In the genomic region with DNA sequence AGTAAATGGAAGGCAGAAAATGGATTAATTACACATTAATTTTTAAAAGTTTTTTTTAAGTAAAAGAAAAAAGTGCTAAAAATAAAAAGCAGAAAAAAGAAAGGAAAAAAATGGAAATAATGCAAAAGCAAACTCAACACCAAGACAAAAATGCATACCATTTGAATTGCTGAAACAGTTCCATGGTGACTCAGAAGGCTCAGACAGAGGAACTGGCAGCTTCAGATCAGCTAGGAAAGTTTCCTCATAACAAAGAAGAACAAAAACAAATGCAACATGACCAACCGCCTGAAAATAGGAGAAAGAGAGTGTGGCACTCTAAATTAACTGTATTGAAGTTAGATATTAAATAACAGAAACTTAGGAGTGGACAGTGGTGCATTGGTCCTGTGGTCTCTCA, we compare ENCODE assay signal across 18 mouse cellular contexts.
"Had no signal": no experiment of that assay in that cellular context is flagged by ENCODE, and none has a peak within 500 bp of the region (broad histone marks: within the 10 kb centered on the region; RNA-seq: fewer than 3 reads in every experiment).

No protein-coding gene starts in this region.

- H3K9me3 ChIP-seq: midbrain, embryonic 10.5 days; midbrain, embryonic 12.5 days; neural tube, embryonic 13.5 days; neural tube, embryonic 15.5 days had no signal

- H3K4me1 ChIP-seq: midbrain, embryonic 12.5 days; neural tube, embryonic 13.5 days; neural tube, embryonic 15.5 days had no signal

- H3K4me2 ChIP-seq: lung, embryonic 14.5 days; midbrain, embryonic 12.5 days; neural tube, embryonic 13.5 days; neural tube, embryonic 15.5 days had no signal

- H3K27ac ChIP-seq: midbrain, embryonic 10.5 days; midbrain, embryonic 12.5 days; neural tube, embryonic 13.5 days; neural tube, embryonic 15.5 days had no signal

- H3K36me3 ChIP-seq: midbrain, embryonic 10.5 days; midbrain, embryonic 12.5 days; neural tube, embryonic 13.5 days; neural tube, embryonic 15.5 days had no signal

- H3K4me3 ChIP-seq: midbrain, embryonic 10.5 days; midbrain, embryonic 12.5 days; myocyte; neural tube, embryonic 13.5 days; neural tube, embryonic 15.5 days had no signal

- ATAC-seq: midbrain, embryonic 16.5 days had no signal

- H3K9ac ChIP-seq: lung, embryonic 14.5 days; midbrain, embryonic 12.5 days; neural tube, embryonic 13.5 days; neural tube, embryonic 15.5 days had no signal

- DNase-seq: lung, embryonic 14.5 days; lung, postnatal 10 days; lung, postnatal 4 days; midbrain, embryonic 14.5 days; retina, postnatal 1 day; right cerebral cortex, adult 18-20 months; right cerebral cortex, postnatal 25 days; right cerebral cortex, postnatal 4 days; spleen, adult 18-20 months; thymus, adult 18-20 months; thymus, postnatal 14 days; thymus, postnatal 36 days had no signal

- H3K27me3 ChIP-seq: midbrain, embryonic 12.5 days; neural tube, embryonic 13.5 days; neural tube, embryonic 15.5 days had no signal
